Mouse (Mus musculus): ENCODE measurements around the gene Cacna1c.

DNA sequence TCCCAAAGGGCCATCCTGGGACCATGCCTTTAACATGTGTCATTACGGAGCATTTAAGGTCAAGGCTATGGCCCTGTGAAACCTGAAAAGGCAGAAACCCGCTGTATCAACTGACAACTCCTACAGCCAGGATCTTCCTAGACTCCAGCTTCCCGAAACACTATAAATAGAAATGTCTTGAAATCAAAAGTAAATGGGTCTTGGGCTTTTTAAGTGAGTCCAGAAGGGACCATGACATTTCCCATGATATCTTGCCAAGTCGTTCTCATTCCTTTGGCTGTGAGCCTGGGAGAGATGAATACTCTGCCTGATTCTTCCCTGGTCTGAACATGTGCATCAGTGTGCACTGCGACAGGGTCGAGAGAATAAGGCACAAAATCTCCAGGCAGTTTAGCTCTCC, 158.4 kb downstream of the Cacna1c start:
- TF ChIP-seq CTCF (IDR thresholded peaks at IDR 0.05; ENCODE audit: low read depth, low read length) (no peak), POLR2A (IDR thresholded peaks at IDR 0.05; ENCODE audit: borderline replicate concordance, low read depth, low read length) (no peak)
